Mouse (Mus musculus): ENCODE data around the gene Pdcd5.

DNA sequence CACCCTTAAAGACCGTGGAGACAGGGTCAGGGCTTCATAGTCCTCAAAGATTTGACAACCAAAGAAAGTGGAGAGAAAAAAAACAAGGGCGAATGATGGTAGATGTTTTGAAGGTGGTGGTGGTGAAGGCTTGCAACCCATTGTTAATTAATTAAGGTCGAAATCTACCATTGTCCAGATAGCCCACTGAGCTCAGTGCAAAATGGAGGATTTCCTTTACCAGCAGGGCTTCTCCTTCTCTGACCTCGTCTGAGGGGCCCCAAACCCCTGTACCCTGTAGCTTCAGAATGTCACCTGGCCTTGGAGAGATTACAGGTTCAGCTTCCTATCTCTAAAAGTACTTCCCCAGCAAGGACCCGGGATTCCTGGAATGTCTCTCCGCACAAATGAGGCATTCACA is 10.5 kb upstream of the Pdcd5 start:
- TF ChIP-seq POLR2A (IDR thresholded peaks at IDR 0.05; ENCODE audit: borderline replicate concordance, low read depth, low read length): no peak
- no peak for TF ChIP-seq CTCF (IDR thresholded peaks at IDR 0.05; ENCODE audit: low read depth, low read length)

All from bone marrow macrophage, adult 2 months (primary cell).